Mouse (Mus musculus) liver, postnatal 0 days (tissue): ENCODE results near the gene Traf1.

Experiments used
- CTCF ChIP-seq: sonication (generic); IDR thresholded peaks from 2 replicates; pipeline ENCODE4 v1.5.1; 2016; ENCODE audit warnings: antibody characterized with exemption, low read depth
- EP300 ChIP-seq: IDR thresholded peaks from 2 replicates; pipeline ENCODE4 v1.6.1; 2016; ENCODE audit warnings: antibody characterized with exemption, low read depth, mild to moderate bottlenecking

DNA sequence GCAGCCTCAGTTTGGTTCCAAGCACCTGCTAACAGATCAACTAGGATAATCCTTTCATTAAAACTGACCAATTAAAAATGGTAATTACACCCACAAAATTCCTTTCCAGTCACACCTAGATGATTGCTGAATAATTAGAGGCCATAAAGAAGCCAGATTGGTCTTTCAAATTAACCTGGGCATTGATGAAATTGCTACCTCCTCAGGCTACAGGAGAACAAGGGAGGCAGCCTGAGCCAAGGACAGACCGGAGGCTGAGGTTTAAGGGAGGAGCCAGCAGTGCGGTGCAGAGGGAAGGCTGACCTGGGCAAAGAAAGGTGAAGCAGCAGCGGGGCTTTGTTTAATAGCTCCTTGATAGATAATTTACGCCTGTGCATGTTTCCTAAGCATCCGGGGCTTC lies 24.1 kb downstream of the Traf1 start:
- no peak for TF ChIP-seq CTCF
- no peak for TF ChIP-seq EP300
